Mouse (Mus musculus): ENCODE measurements around the gene Iqcf3. TPM values are rescaled to one million over a fixed set of nuclear protein-coding genes. Genes with fewer than 3 reads are reported as not detected.

Gene Iqcf3
- polyA plus RNA-seq, 1 experiment: not detected

GRCm38 (mm10) chr9:106582552-106582951, 21.1 kb upstream of the Iqcf3 start:
- DNase-seq (ENCODE audit: low read depth in 1 of 2, low spot score in 2 of 2): no peak
- Histone ChIP-seq H3K4me1 (ENCODE audit: control insufficient read depth, insufficient read depth, insufficient read length) (no peaks in the 10 kb centered on the region), H3K4me3 (ENCODE audit: extremely low read depth, insufficient read depth, insufficient read length) (no peak overlapping the region), H3K27me3 (ENCODE audit: control insufficient read depth, insufficient read depth, low read length) (no peaks in the 10 kb centered on the region), H3K27ac (ENCODE audit: insufficient read depth, low read length) (no peak overlapping the region), H3K36me3 (ENCODE audit: control insufficient read depth, insufficient read depth, low read length) (no peaks in the 10 kb centered on the region)
- no peak for TF ChIP-seq POLR2A (IDR thresholded peaks at IDR 0.05; ENCODE audit: low read depth, low read length)
- no peak for TF ChIP-seq CTCF (IDR thresholded peaks at IDR 0.05; ENCODE audit: extremely low read depth, insufficient read depth, insufficient read length, insufficient replicate concordance)
- 69% methylated on average over 1 of the region's 1 CpGs for WGBS

- Histone ChIP-seq H3K4me3 (ENCODE audit: extremely low read depth, insufficient read depth, insufficient read length) (no peak overlapping the region), H3K27me3 (ENCODE audit: control insufficient read depth, insufficient read depth, low read length) (no peaks in the 10 kb centered on the region), H3K4me1 (ENCODE audit: control insufficient read depth, insufficient read depth, insufficient read length) (no peaks in the 10 kb centered on the region), H3K27ac (ENCODE audit: insufficient read depth, low read length) (no peak overlapping the region), H3K36me3 (ENCODE audit: control insufficient read depth, insufficient read depth, low read length) (no peaks in the 10 kb centered on the region)
- 80% methylated on average over 7 of the region's 7 CpGs for WGBS
- TF ChIP-seq CTCF (IDR thresholded peaks at IDR 0.05; ENCODE audit: extremely low read depth, insufficient read depth, insufficient read length, insufficient replicate concordance) (no peak), POLR2A (IDR thresholded peaks at IDR 0.05; ENCODE audit: low read depth, low read length) (no peak)
- no peak for DNase-seq (ENCODE audit: low read depth in 1 of 2, low spot score in 2 of 2)
Measured at GRCm38 (mm10) chr9:106580016-106580415, 18.6 kb upstream of the Iqcf3 start.

- H3K4me1 ChIP-seq (ENCODE audit: control insufficient read depth, insufficient read depth, insufficient read length): no peaks in the 10 kb centered on the region
- no peak for TF ChIP-seq POLR2A (IDR thresholded peaks at IDR 0.05; ENCODE audit: low read depth, low read length)
- no peak overlapping the region for H3K4me3 ChIP-seq (ENCODE audit: extremely low read depth, insufficient read depth, insufficient read length)
- no peak overlapping the region for H3K27ac ChIP-seq (ENCODE audit: insufficient read depth, low read length)
- no peaks in the 10 kb centered on the region for H3K27me3 ChIP-seq (ENCODE audit: control insufficient read depth, insufficient read depth, low read length)
- no peaks in the 10 kb centered on the region for H3K36me3 ChIP-seq (ENCODE audit: control insufficient read depth, insufficient read depth, low read length)
- WGBS: 83% methylated on average over 2 of the region's 2 CpGs
- no peak for DNase-seq (ENCODE audit: low read depth in 1 of 2, low spot score in 2 of 2)
Measured at GRCm38 (mm10) chr9:106576112-106576511, 14.7 kb upstream of the Iqcf3 start.

- DNase-seq (ENCODE audit: low read depth in 1 of 2, low spot score in 2 of 2): no peak
- Histone ChIP-seq H3K27me3 (ENCODE audit: control insufficient read depth, insufficient read depth, low read length) (no peaks in the 10 kb centered on the region), H3K27ac (ENCODE audit: insufficient read depth, low read length) (no peak overlapping the region), H3K36me3 (ENCODE audit: control insufficient read depth, insufficient read depth, low read length) (no peaks in the 10 kb centered on the region), H3K4me1 (ENCODE audit: control insufficient read depth, insufficient read depth, insufficient read length) (no peaks in the 10 kb centered on the region), H3K4me3 (ENCODE audit: extremely low read depth, insufficient read depth, insufficient read length) (no peak overlapping the region)
- WGBS: 90% methylated on average over 5 of the region's 5 CpGs
- no peak for TF ChIP-seq CTCF (IDR thresholded peaks at IDR 0.05; ENCODE audit: extremely low read depth, insufficient read depth, insufficient read length, insufficient replicate concordance)
- TF ChIP-seq POLR2A (IDR thresholded peaks at IDR 0.05; ENCODE audit: low read depth, low read length): no peak
Measured at GRCm38 (mm10) chr9:106573366-106573765, 11.9 kb upstream of the Iqcf3 start.

- DNase-seq (ENCODE audit: low read depth in 1 of 2, low spot score in 2 of 2): no peak
- Histone ChIP-seq H3K4me3 (ENCODE audit: extremely low read depth, insufficient read depth, insufficient read length) (no peak overlapping the region), H3K36me3 (ENCODE audit: control insufficient read depth, insufficient read depth, low read length) (no peaks in the 10 kb centered on the region), H3K27ac (ENCODE audit: insufficient read depth, low read length) (no peak overlapping the region), H3K4me1 (ENCODE audit: control insufficient read depth, insufficient read depth, insufficient read length) (no peaks in the 10 kb centered on the region), H3K27me3 (ENCODE audit: control insufficient read depth, insufficient read depth, low read length) (no peaks in the 10 kb centered on the region)
- 72% methylated on average over 2 of the region's 2 CpGs for WGBS
- TF ChIP-seq POLR2A (IDR thresholded peaks at IDR 0.05; ENCODE audit: low read depth, low read length) (no peak), CTCF (IDR thresholded peaks at IDR 0.05; ENCODE audit: extremely low read depth, insufficient read depth, insufficient read length, insufficient replicate concordance) (no peak)
Measured at GRCm38 (mm10) chr9:106572186-106572585, 10.8 kb upstream of the Iqcf3 start.

- no peak within 1 kb of the TSS for H3K27ac ChIP-seq (ENCODE audit: insufficient read depth, low read length)
- H3K36me3 ChIP-seq (ENCODE audit: control insufficient read depth, insufficient read depth, low read length): no peaks in the 10 kb centered on the region
- no peak for DNase-seq (ENCODE audit: low read depth in 1 of 2, low spot score in 2 of 2)
- no peaks in the 10 kb centered on the region for H3K27me3 ChIP-seq (ENCODE audit: control insufficient read depth, insufficient read depth, low read length)
- no peaks in the 10 kb centered on the region for H3K4me1 ChIP-seq (ENCODE audit: control insufficient read depth, insufficient read depth, insufficient read length)
- TF ChIP-seq CTCF (IDR thresholded peaks at IDR 0.05; ENCODE audit: extremely low read depth, insufficient read depth, insufficient read length, insufficient replicate concordance): no peak
- no peak for TF ChIP-seq POLR2A (IDR thresholded peaks at IDR 0.05; ENCODE audit: low read depth, low read length)
- H3K4me3 ChIP-seq (ENCODE audit: extremely low read depth, insufficient read depth, insufficient read length): no peak within 1 kb of the TSS
- WGBS: 84% methylated on average over 7 of the region's 7 CpGs
Measured at GRCm38 (mm10) chr9:106570896-106571295, 9.5 kb upstream of the Iqcf3 start, which contains the start of gene Iqcf4. Iqcf4 (minus strand) TSS chr9:106570996.

- H3K36me3 ChIP-seq (ENCODE audit: control insufficient read depth, insufficient read depth, low read length): no peaks in the 10 kb centered on the region
- H3K27ac ChIP-seq (ENCODE audit: insufficient read depth, low read length): no peak overlapping the region
- peak in 1 of 2 experiments; percentile 12 for DNase-seq (ENCODE audit: low read depth in 1 of 2, low spot score in 2 of 2)
- TF ChIP-seq POLR2A (IDR thresholded peaks at IDR 0.05; ENCODE audit: low read depth, low read length) (no peak), CTCF (IDR thresholded peaks at IDR 0.05; ENCODE audit: extremely low read depth, insufficient read depth, insufficient read length, insufficient replicate concordance) (no peak)
- H3K4me1 ChIP-seq (ENCODE audit: control insufficient read depth, insufficient read depth, insufficient read length): no peaks in the 10 kb centered on the region
- H3K27me3 ChIP-seq (ENCODE audit: control insufficient read depth, insufficient read depth, low read length): no peaks in the 10 kb centered on the region
- WGBS: 52% methylated on average over 11 of the region's 11 CpGs
- H3K4me3 ChIP-seq (ENCODE audit: extremely low read depth, insufficient read depth, insufficient read length): no peak overlapping the region
Measured at GRCm38 (mm10) chr9:106566437-106566836, 5.0 kb upstream of the Iqcf3 start.
